Mouse (Mus musculus): ENCODE measurements around the gene Olfr1286.

Gene Olfr1286

DNA sequence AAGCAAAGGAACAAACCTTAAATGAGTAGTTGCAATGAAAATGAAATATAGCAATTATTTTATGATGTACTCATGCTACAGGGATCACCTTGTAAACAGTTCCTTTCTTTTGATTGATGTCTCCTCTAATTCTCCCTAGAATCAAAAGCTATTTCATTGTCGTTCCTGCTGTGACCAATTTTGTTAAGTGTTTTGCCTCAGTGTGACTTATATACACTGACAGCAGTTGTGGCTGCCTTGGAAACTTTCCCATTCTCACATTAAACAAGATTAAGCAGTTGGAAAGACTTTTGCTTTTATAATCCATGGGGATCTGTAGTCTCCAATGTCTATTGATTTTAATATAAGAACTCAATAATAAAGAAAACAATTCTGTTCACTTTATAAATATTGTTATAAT lies at the start of gene Olfr1286:
Olfr1286 (minus strand) TSS at position 185 of the 400 bp plus-strand sequence.
- 61% methylated on average over 1 of the region's 1 CpGs for WGBS

DNA sequence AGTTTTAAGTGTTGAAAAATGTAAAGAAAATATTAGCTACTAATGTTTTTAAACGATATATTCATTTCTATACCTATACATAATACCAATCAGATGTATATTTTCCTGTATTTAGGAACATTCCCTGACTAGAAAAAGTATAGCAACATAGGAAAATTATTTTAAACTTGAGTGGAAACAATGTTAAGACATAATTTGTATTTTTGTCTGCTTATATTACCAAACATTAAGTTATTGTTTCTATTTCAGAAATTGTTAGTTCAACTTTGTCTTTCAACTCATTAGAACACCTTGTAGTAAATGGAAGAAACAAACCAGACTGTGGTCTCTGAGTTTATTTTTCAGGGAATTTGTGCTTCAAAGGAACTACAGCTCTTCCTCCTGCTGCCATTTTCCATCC lies 25.9 kb upstream of the Olfr1286 start, which contains the start of gene Olfr1287:
Olfr1287 (plus strand) TSS at position 301 of the 400 bp plus-strand sequence.
- WGBS = 60% methylated on average over 1 of the region's 1 CpGs

DNA sequence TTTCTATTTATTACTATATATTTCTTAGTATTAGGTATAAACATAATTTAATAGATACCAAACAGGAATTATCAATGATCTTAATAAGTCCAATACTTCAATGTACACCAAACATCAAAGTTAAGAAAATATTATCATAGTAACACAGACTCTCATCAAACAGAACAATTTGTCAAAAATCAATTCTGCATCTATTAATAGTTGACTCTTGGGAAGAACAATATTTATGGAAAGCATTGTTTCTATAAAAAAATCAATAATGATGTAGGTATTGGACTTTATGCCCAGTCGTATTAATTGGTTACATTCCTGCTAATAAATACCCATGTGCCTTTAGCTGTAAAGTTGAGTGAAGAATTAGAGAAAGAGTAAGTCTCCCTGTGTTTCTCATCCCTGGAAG lies 47.7 kb downstream of the Olfr1286 start, which contains the start of gene Olfr1284:
Olfr1284 (plus strand) TSS at position 301 of the 400 bp plus-strand sequence.
- 90% methylated on average over 1 of the region's 1 CpGs for WGBS

All from cerebral cortex, adult 2 months (tissue).